Mouse (Mus musculus) ES-Bruce4 (cell line): ENCODE results near the gene Ndrg2.
"Not testable (repeated sequence)": the region's sequence is repeated elsewhere in the genome, so short reads cannot be mapped to it uniquely, and the experiment has no call there.

Source experiments
- CTCF ChIP-seq: IDR thresholded peaks from one replicate; pipeline ENCODE4 v1.8.1; 2011; ENCODE audit warnings: low read depth, low read length
- POLR2A ChIP-seq: IDR thresholded peaks from one replicate; pipeline ENCODE4 v1.8.1; 2011; ENCODE audit warnings: low read length; ENCODE audit not compliant: insufficient read depth

- peak; percentile 63 for TF ChIP-seq CTCF
- TF ChIP-seq POLR2A: not testable (repeated sequence)
Measured at GRCm38 (mm10) chr14:51863603-51864002, 50.4 kb downstream of the Ndrg2 start.
